Mouse (Mus musculus) cerebellum, adult 2 months (tissue): Measurements from ENCODE around the gene Spats2.

Experiments used
- CTCF ChIP-seq: fragments of 200-500 bp; IDR thresholded peaks from 2 replicates; pipeline ENCODE4 v1.5.1; 2011; ENCODE audit warnings: low read depth, mild to moderate bottlenecking, control low read depth, low read length, moderate library complexity, borderline replicate concordance; ENCODE audit not compliant: insufficient read depth
- POLR2A ChIP-seq: fragments of 200-500 bp; IDR thresholded peaks from 2 replicates; pipeline ENCODE4 v1.6.1; 2011; ENCODE audit warnings: low read length, control low read depth, borderline replicate concordance; ENCODE audit not compliant: insufficient read depth

DNA sequence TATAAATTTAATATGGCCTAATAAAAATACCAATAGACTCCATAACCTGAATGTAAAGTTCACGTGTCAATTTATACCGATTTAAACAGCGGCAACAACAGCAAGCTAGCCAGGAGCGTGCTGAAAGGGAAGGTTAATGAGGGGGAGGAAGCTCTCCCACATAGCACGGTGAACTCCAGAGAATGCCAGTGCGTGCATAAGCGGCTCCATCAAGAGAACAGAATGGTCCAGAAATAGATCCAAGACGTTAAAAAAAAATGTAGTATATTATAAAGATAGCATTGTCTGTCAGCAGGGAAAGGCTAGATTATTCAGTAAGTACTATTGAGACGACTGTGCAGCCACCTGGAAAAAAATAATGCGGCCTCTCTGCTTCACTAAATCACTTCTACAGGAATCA is 137.0 kb downstream of the Spats2 start:
- TF ChIP-seq CTCF: no peak
- no peak for TF ChIP-seq POLR2A
